Mouse (Mus musculus): ENCODE data around the gene Sdccag8.

GRCm38 (mm10) chr1:177046963-177047362 lies 232.5 kb downstream of the Sdccag8 start:
- no peak for TF ChIP-seq CTCF (IDR thresholded peaks at IDR 0.05; ENCODE audit: extremely low read depth, insufficient read depth, low read length)
- no peak for TF ChIP-seq POLR2A (IDR thresholded peaks at IDR 0.05; ENCODE audit: extremely low read depth, insufficient read depth, low read length)

Data from cortical plate, adult 2 months (tissue).